Mouse (Mus musculus) cortical plate, adult 2 months (tissue): Measurements from ENCODE around the gene Syne2.

ENCODE experiments used
- CTCF ChIP-seq: fragments of 200-500 bp; IDR thresholded peaks from 2 replicates; pipeline ENCODE4 v1.5.1; 2011; ENCODE audit warnings: mild to moderate bottlenecking, control low read depth, low read length; ENCODE audit not compliant: insufficient read depth; ENCODE audit errors: extremely low read depth
- POLR2A ChIP-seq: fragments of 200-500 bp; IDR thresholded peaks from 2 replicates; pipeline ENCODE4 v1.6.1; 2011; ENCODE audit warnings: mild to moderate bottlenecking, low read length, control low read depth; ENCODE audit not compliant: insufficient read depth; ENCODE audit errors: extremely low read depth

DNA sequence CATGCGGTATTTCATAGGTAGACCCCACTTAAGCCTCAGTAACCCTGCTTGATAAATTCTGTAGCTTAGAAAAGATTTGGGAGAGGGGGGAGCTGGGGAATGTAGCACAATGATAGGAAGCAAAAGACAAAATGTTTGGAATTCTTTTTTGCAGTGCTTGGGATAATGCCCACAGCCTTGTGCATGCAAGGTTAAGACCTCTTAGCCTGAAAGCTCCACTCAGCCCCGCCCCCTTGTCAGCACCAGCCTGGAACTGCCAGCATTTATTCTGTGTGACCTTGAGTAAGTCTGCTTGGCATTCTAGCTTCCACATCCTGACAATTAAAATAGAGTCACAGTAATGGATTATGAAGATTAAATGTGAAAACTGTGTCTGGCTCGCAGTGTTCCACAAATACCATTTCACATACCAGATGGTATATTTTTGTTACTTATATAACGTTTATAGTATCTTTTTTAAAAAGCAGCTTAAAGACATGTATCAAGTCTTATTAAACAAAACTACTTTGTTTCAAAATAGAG, 299.8 kb downstream of the Syne2 start:
- no peak for TF ChIP-seq CTCF
- TF ChIP-seq POLR2A, result no peak
